Mouse (Mus musculus) ES-Bruce4 (cell line): ENCODE measurements at regions not wholly inside any gene's neighbourhood (a gene's known extent, or its start where the extent isn't known, plus 50 kb on each side); places are given as distances from the start of the nearest gene placed in this dataset.

Experiments used
- CTCF ChIP-seq: IDR thresholded peaks from one replicate; pipeline ENCODE4 v1.8.1; 2011; ENCODE audit warnings: low read depth, low read length
- POLR2A ChIP-seq: IDR thresholded peaks from one replicate; pipeline ENCODE4 v1.8.1; 2011; ENCODE audit warnings: low read length; ENCODE audit not compliant: insufficient read depth

- TF ChIP-seq CTCF: no peak
- TF ChIP-seq POLR2A: no peak
Measured at GRCm38 (mm10) chr1:71844938-71845685, 192.1 kb upstream of the Fn1 start.
